Mouse (Mus musculus) limb, embryonic 15.5 days (tissue): ENCODE results near the gene Fryl. TPM values are rescaled to one million over a fixed set of nuclear protein-coding genes. Genes with fewer than 3 reads are reported as not detected.

Experiments
- ATAC-seq: fragments of 200-750 bp; cut with Nextera tagmentation; 2 replicates; pipeline ENCODE4 v1.8.0; 2017; ENCODE audit warnings: low read depth, moderate TSS enrichment; ENCODE audit not compliant: insufficient number of reproducible peaks, low FRiP score, low TSS enrichment
- H3K27ac ChIP-seq: fragments of 300-500 bp; sonication (generic); 2 replicates; pipeline ENCODE4 v1.5.1; 2015; ENCODE audit warnings: moderate library complexity, mild to moderate bottlenecking, inconsistent platforms
- H3K27me3 ChIP-seq: fragments of 300-500 bp; sonication (generic); 2 replicates; pipeline ENCODE4 v1.6.1; 2015; ENCODE audit warnings: inconsistent platforms
- H3K36me3 ChIP-seq: fragments of 300-500 bp; sonication (generic); 2 replicates; pipeline ENCODE4 v1.6.1; 2015; ENCODE audit warnings: inconsistent platforms
- H3K4me1 ChIP-seq: fragments of 300-500 bp; sonication (generic); 2 replicates; pipeline ENCODE4 v1.6.1; 2015; ENCODE audit warnings: inconsistent platforms
- H3K4me2 ChIP-seq: fragments of 300-500 bp; sonication (generic); 2 replicates; pipeline ENCODE4 v1.6.1; 2015; ENCODE audit warnings: mild to moderate bottlenecking, inconsistent platforms
- H3K4me3 ChIP-seq: fragments of 300-500 bp; sonication (generic); 2 replicates; pipeline ENCODE4 v1.5.1; 2015; ENCODE audit warnings: mild to moderate bottlenecking, inconsistent platforms
- H3K9ac ChIP-seq: fragments of 300-500 bp; sonication (generic); 2 replicates; pipeline ENCODE4 v1.6.1; 2015; ENCODE audit warnings: inconsistent platforms
- H3K9me3 ChIP-seq: fragments of 300-500 bp; sonication (generic); 2 replicates; pipeline ENCODE4 v1.6.1; 2016; ENCODE audit warnings: inconsistent platforms
- WGBS: fragments of 180-500 bp; shearing (Covaris S2); methylation state at CpG from one replicate; pipeline ENCODE4 v1.1.7; 2015; 5-methylcytosine and 5-hydroxymethylcytosine counted together
- polyA plus RNA-seq: library from polyadenylated mRNA; unstranded; fragments of >200 nt; fragmentation: Nextera tagmentation; extraction: Ambion mirVana; gene quantifications from 2 replicates; pipeline ENCODE4 v1.2.1, GENCODE M21; 2015

The Fryl gene
- polyA plus RNA-seq, 1 experiment from 2014 or later, result 29.5 TPM

GRCm38 (mm10) chr5:72984091-72984490 lies 272.3 kb downstream of the Fryl start:
- H3K36me3 ChIP-seq, result peaks cover 13% of the 10 kb centered on the region
- H3K4me1 ChIP-seq, result peaks cover 5% of the 10 kb centered on the region; the same call in 1 of the 2 replicates
- no peak for ATAC-seq
- no peak overlapping the region for H3K4me3 ChIP-seq
- no peak overlapping the region for H3K9ac ChIP-seq
- H3K4me2 ChIP-seq, result no peak overlapping the region
- H3K9me3 ChIP-seq, result no peaks in the 10 kb centered on the region
- 10% methylated on average over 2 of the region's 2 CpGs for WGBS
- no peaks in the 10 kb centered on the region for H3K27me3 ChIP-seq
- no peak overlapping the region for H3K27ac ChIP-seq

- no peak for ATAC-seq
- peaks cover 49% of the 10 kb centered on the region for H3K36me3 ChIP-seq
- H3K4me1 ChIP-seq, result no peaks in the 10 kb centered on the region
- no peaks in the 10 kb centered on the region for H3K27me3 ChIP-seq
- H3K9ac ChIP-seq, result no peak overlapping the region
- H3K4me3 ChIP-seq, result no peak overlapping the region
- no peak overlapping the region for H3K27ac ChIP-seq
- WGBS, result 71% methylated on average over 4 of the region's 4 CpGs
- H3K9me3 ChIP-seq, result no peaks in the 10 kb centered on the region
- H3K4me2 ChIP-seq, result no peak overlapping the region
Measured at GRCm38 (mm10) chr5:72976539-72976938, 279.9 kb downstream of the Fryl start.

- Histone ChIP-seq H3K9ac (no peak overlapping the region), H3K9me3 (no peaks in the 10 kb centered on the region), H3K36me3 (peaks cover 49% of the 10 kb centered on the region), H3K4me2 (no peak overlapping the region), H3K27me3 (no peaks in the 10 kb centered on the region), H3K27ac (no peak overlapping the region), H3K4me1 (no peaks in the 10 kb centered on the region), H3K4me3 (no peak overlapping the region)
- 74% methylated on average over 6 of the region's 6 CpGs for WGBS
- ATAC-seq, result no peak
Measured at GRCm38 (mm10) chr5:72975996-72976395, 280.4 kb downstream of the Fryl start.

- H3K36me3 ChIP-seq, result peaks cover 48% of the 10 kb centered on the region
- WGBS, result 96% methylated on average over 7 of the region's 7 CpGs
Measured at GRCm38 (mm10) chr5:72974602-72975001, 281.8 kb downstream of the Fryl start, which contains the start of gene Gm10135. Gene Gm10135, minus strand, starts transcription at chr5:72974702.

GRCm38 (mm10) chr5:72972934-72973333 lies 283.5 kb downstream of the Fryl start:
- Histone ChIP-seq H3K27ac (no peak overlapping the region), H3K9ac (no peak overlapping the region), H3K9me3 (no peaks in the 10 kb centered on the region), H3K4me2 (no peak overlapping the region), H3K36me3 (peaks cover 53% of the 10 kb centered on the region), H3K27me3 (no peaks in the 10 kb centered on the region), H3K4me3 (no peak overlapping the region), H3K4me1 (no peaks in the 10 kb centered on the region)
- WGBS, result 62% methylated on average over 5 of the region's 5 CpGs
- ATAC-seq, result no peak

More at GRCm38 (mm10) chr5:72974602-72975001, 281.8 kb downstream of the Fryl start, which contains the start of gene Gm10135:
- Histone ChIP-seq H3K9ac (no peak within 1 kb of the TSS), H3K4me2 (no peak within 1 kb of the TSS), H3K4me1 (no peaks in the 10 kb centered on the region), H3K4me3 (no peak within 1 kb of the TSS), H3K27ac (no peak within 1 kb of the TSS), H3K9me3 (no peaks in the 10 kb centered on the region), H3K27me3 (no peaks in the 10 kb centered on the region)
- no peak for ATAC-seq

- no peak overlapping the region for H3K4me2 ChIP-seq
- ATAC-seq, result no peak
- H3K36me3 ChIP-seq, result peaks cover 53% of the 10 kb centered on the region
- no peak overlapping the region for H3K27ac ChIP-seq
- no peak overlapping the region for H3K4me3 ChIP-seq
- H3K27me3 ChIP-seq, result no peaks in the 10 kb centered on the region
- no peak overlapping the region for H3K9ac ChIP-seq
- H3K9me3 ChIP-seq, result no peaks in the 10 kb centered on the region
- 64% methylated on average over 4 of the region's 4 CpGs for WGBS
- no peaks in the 10 kb centered on the region for H3K4me1 ChIP-seq
Measured at GRCm38 (mm10) chr5:72972435-72972834, 284.0 kb downstream of the Fryl start.

Other genes starting within 250 kb of the Fryl start
- 0.31 and 0.33 TPM in 2 replicates for gene Slc10a4, start 249.7 kb downstream of the Fryl start, polyA plus RNA-seq
- gene Ociad1, start 36.2 kb upstream of the Fryl start, polyA plus RNA-seq, result 219 and 224 TPM in 2 replicates
- gene Ociad2, start 84.4 kb upstream of the Fryl start, polyA plus RNA-seq, result 12.6 and 14.7 TPM in 2 replicates
- gene Cwh43, start 149.5 kb upstream of the Fryl start, polyA plus RNA-seq, result 8.6 TPM in 2 replicates
- 17.4 and 19.0 TPM in 2 replicates for gene Dcun1d4, start 224.4 kb upstream of the Fryl start, polyA plus RNA-seq